Mouse (Mus musculus): ENCODE measurements at regions not wholly inside any gene's neighbourhood (a gene's known extent, or its start where the extent isn't known, plus 50 kb on each side); places are given as distances from the start of the nearest gene placed in this dataset.
"Not testable (repeated sequence)": the region's sequence is repeated elsewhere in the genome, so short reads cannot be mapped to it uniquely, and the experiment has no call there.

- Histone ChIP-seq H3K36me3 (ENCODE audit: insufficient read depth, low read length) (no peaks in the 10 kb centered on the region), H3K4me3 (replicated peaks; ENCODE audit: low read length) (no peak overlapping the region), H3K27me3 (ENCODE audit: insufficient read depth, low read length) (no peaks in the 10 kb centered on the region), H3K4me1 (replicated peaks; ENCODE audit: low read depth, low read length) (no peaks in the 10 kb centered on the region), H3K9me3 (ENCODE audit: low read length) (no peaks in the 10 kb centered on the region)
- TF ChIP-seq POU5F1 (IDR thresholded peaks at IDR 0.05; ENCODE audit: borderline replicate concordance, low read length) (no peak), CTCF (conservative IDR thresholded peaks at IDR 0.05; ENCODE audit: low read length) (no peak), NANOG (IDR thresholded peaks at IDR 0.05; ENCODE audit: borderline replicate concordance, low read length) (no peak)
Observed at GRCm38 (mm10) chr4:114296380-114296779, 110.1 kb upstream of the Trabd2b start.

- not testable (repeated sequence) for H3K27me3 ChIP-seq (ENCODE audit: insufficient read depth, low read length); H3K4me3 ChIP-seq (replicated peaks; ENCODE audit: low read length); H3K36me3 ChIP-seq (ENCODE audit: insufficient read depth, low read length); H3K4me1 ChIP-seq (replicated peaks; ENCODE audit: low read depth, low read length); H3K9me3 ChIP-seq (ENCODE audit: low read length)
Observed at GRCm38 (mm10) chr4:114298517-114298916, 108.0 kb upstream of the Trabd2b start.

GRCm38 (mm10) chr4:114300390-114301012, 106.0 kb upstream of the Trabd2b start:
- H3K27me3 ChIP-seq (ENCODE audit: insufficient read depth, low read length), result no peaks in the 10 kb centered on the region
- no peak overlapping the region for H3K4me3 ChIP-seq (replicated peaks; ENCODE audit: low read length)
- peak; percentile 38 for TF ChIP-seq CTCF (conservative IDR thresholded peaks at IDR 0.05; ENCODE audit: low read length)
- TF ChIP-seq POU5F1 (IDR thresholded peaks at IDR 0.05; ENCODE audit: borderline replicate concordance, low read length), result no peak
- TF ChIP-seq NANOG (IDR thresholded peaks at IDR 0.05; ENCODE audit: borderline replicate concordance, low read length), result no peak
- no peaks in the 10 kb centered on the region for H3K4me1 ChIP-seq (replicated peaks; ENCODE audit: low read depth, low read length)
- no peaks in the 10 kb centered on the region for H3K9me3 ChIP-seq (ENCODE audit: low read length)
- no peaks in the 10 kb centered on the region for H3K36me3 ChIP-seq (ENCODE audit: insufficient read depth, low read length)

GRCm38 (mm10) chr4:114304654-114305053, 101.9 kb upstream of the Trabd2b start:
- no peaks in the 10 kb centered on the region for H3K4me1 ChIP-seq (replicated peaks; ENCODE audit: low read depth, low read length)
- no peak overlapping the region for H3K4me3 ChIP-seq (replicated peaks; ENCODE audit: low read length)
- no peaks in the 10 kb centered on the region for H3K27me3 ChIP-seq (ENCODE audit: insufficient read depth, low read length)
- no peaks in the 10 kb centered on the region for H3K9me3 ChIP-seq (ENCODE audit: low read length)
- H3K36me3 ChIP-seq (ENCODE audit: insufficient read depth, low read length), result no peaks in the 10 kb centered on the region
- TF ChIP-seq NANOG (IDR thresholded peaks at IDR 0.05; ENCODE audit: borderline replicate concordance, low read length) (no peak), POU5F1 (IDR thresholded peaks at IDR 0.05; ENCODE audit: borderline replicate concordance, low read length) (no peak), CTCF (conservative IDR thresholded peaks at IDR 0.05; ENCODE audit: low read length) (no peak)

GRCm38 (mm10) chr4:114307491-114307890, 99.0 kb upstream of the Trabd2b start:
- Histone ChIP-seq H3K27me3 (ENCODE audit: insufficient read depth, low read length) (no peaks in the 10 kb centered on the region), H3K36me3 (ENCODE audit: insufficient read depth, low read length) (no peaks in the 10 kb centered on the region), H3K4me3 (replicated peaks; ENCODE audit: low read length) (no peak overlapping the region), H3K4me1 (replicated peaks; ENCODE audit: low read depth, low read length) (no peaks in the 10 kb centered on the region), H3K9me3 (ENCODE audit: low read length) (no peaks in the 10 kb centered on the region)
- TF ChIP-seq CTCF (conservative IDR thresholded peaks at IDR 0.05; ENCODE audit: low read length), result no peak
- no peak for TF ChIP-seq POU5F1 (IDR thresholded peaks at IDR 0.05; ENCODE audit: borderline replicate concordance, low read length)
- no peak for TF ChIP-seq NANOG (IDR thresholded peaks at IDR 0.05; ENCODE audit: borderline replicate concordance, low read length)

GRCm38 (mm10) chr4:114308518-114308917, 98.0 kb upstream of the Trabd2b start:
- TF ChIP-seq CTCF (conservative IDR thresholded peaks at IDR 0.05; ENCODE audit: low read length), result peak; percentile 43
- no peak for TF ChIP-seq POU5F1 (IDR thresholded peaks at IDR 0.05; ENCODE audit: borderline replicate concordance, low read length)
- no peak for TF ChIP-seq NANOG (IDR thresholded peaks at IDR 0.05; ENCODE audit: borderline replicate concordance, low read length)
- H3K9me3 ChIP-seq (ENCODE audit: low read length), result no peaks in the 10 kb centered on the region
- no peaks in the 10 kb centered on the region for H3K36me3 ChIP-seq (ENCODE audit: insufficient read depth, low read length)

GRCm38 (mm10) chr4:114315051-114315450, 91.5 kb upstream of the Trabd2b start:
- no peaks in the 10 kb centered on the region for H3K27me3 ChIP-seq (ENCODE audit: insufficient read depth, low read length)
- H3K4me1 ChIP-seq (replicated peaks; ENCODE audit: low read depth, low read length), result no peaks in the 10 kb centered on the region
- H3K36me3 ChIP-seq (ENCODE audit: insufficient read depth, low read length), result no peaks in the 10 kb centered on the region
- H3K4me3 ChIP-seq (replicated peaks; ENCODE audit: low read length), result no peak overlapping the region
- peaks cover 9% of the 10 kb centered on the region for H3K9me3 ChIP-seq (ENCODE audit: low read length)
- no peak for TF ChIP-seq POU5F1 (IDR thresholded peaks at IDR 0.05; ENCODE audit: borderline replicate concordance, low read length)
- no peak for TF ChIP-seq NANOG (IDR thresholded peaks at IDR 0.05; ENCODE audit: borderline replicate concordance, low read length)
- TF ChIP-seq CTCF (conservative IDR thresholded peaks at IDR 0.05; ENCODE audit: low read length), result no peak

More at GRCm38 (mm10) chr4:114308518-114308917, 98.0 kb upstream of the Trabd2b start:
- Histone ChIP-seq H3K27me3 (ENCODE audit: insufficient read depth, low read length) (no peaks in the 10 kb centered on the region), H3K4me3 (replicated peaks; ENCODE audit: low read length) (no peak overlapping the region), H3K4me1 (replicated peaks; ENCODE audit: low read depth, low read length) (no peaks in the 10 kb centered on the region)

GRCm38 (mm10) chr4:114315556-114315955, 91.0 kb upstream of the Trabd2b start:
- H3K27me3 ChIP-seq (ENCODE audit: insufficient read depth, low read length), result no peaks in the 10 kb centered on the region
- H3K4me3 ChIP-seq (replicated peaks; ENCODE audit: low read length), result no peak overlapping the region
- no peak for TF ChIP-seq CTCF (conservative IDR thresholded peaks at IDR 0.05; ENCODE audit: low read length)
- no peak for TF ChIP-seq POU5F1 (IDR thresholded peaks at IDR 0.05; ENCODE audit: borderline replicate concordance, low read length)
- no peak for TF ChIP-seq NANOG (IDR thresholded peaks at IDR 0.05; ENCODE audit: borderline replicate concordance, low read length)
- H3K36me3 ChIP-seq (ENCODE audit: insufficient read depth, low read length), result no peaks in the 10 kb centered on the region
- H3K9me3 ChIP-seq (ENCODE audit: low read length), result peaks cover 9% of the 10 kb centered on the region
- H3K4me1 ChIP-seq (replicated peaks; ENCODE audit: low read depth, low read length), result no peaks in the 10 kb centered on the region

- no peaks in the 10 kb centered on the region for H3K4me1 ChIP-seq (replicated peaks; ENCODE audit: low read depth, low read length)
- no peaks in the 10 kb centered on the region for H3K27me3 ChIP-seq (ENCODE audit: insufficient read depth, low read length)
- H3K36me3 ChIP-seq (ENCODE audit: insufficient read depth, low read length), result no peaks in the 10 kb centered on the region
- TF ChIP-seq NANOG (IDR thresholded peaks at IDR 0.05; ENCODE audit: borderline replicate concordance, low read length) (no peak), CTCF (conservative IDR thresholded peaks at IDR 0.05; ENCODE audit: low read length) (no peak), POU5F1 (IDR thresholded peaks at IDR 0.05; ENCODE audit: borderline replicate concordance, low read length) (no peak)
- H3K9me3 ChIP-seq (ENCODE audit: low read length), result peaks cover 9% of the 10 kb centered on the region
- H3K4me3 ChIP-seq (replicated peaks; ENCODE audit: low read length), result no peak overlapping the region
Observed at GRCm38 (mm10) chr4:114317076-114317475, 89.4 kb upstream of the Trabd2b start.
